Mouse (Mus musculus): ENCODE measurements around the gene Sema6d. TPM values are rescaled to one million over a fixed set of nuclear protein-coding genes. Genes with fewer than 3 reads are reported as not detected.

The Sema6d gene
- polyA plus RNA-seq, 2 experiments = 2.2 to 3.2 TPM

DNA sequence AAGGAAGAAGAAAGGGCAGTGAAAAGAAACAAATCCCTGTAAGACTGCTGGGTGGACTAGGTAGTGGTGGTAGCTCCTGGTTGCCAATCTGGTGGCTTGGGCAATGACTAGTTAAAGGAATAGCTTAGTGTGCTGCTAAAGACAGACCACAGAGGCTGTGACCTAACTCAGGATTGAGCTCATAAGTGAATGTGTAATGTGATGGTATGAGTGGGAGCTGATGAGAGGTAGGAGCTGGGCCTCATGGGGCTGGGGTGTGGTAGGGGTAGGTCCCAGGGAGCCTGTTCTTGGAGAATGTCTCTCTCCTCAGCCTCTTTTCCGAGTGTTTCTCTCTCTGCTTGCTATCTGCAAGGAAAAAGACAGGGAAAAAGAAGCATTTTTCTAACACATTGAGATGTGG is 409.9 kb downstream of the Sema6d start:
- TF ChIP-seq CTCF (IDR thresholded peaks at IDR 0.05; ENCODE audit: low read depth) (no peak), EP300 (IDR thresholded peaks at IDR 0.05; ENCODE audit: low read depth) (no peak)
- H3K27ac ChIP-seq = no peak overlapping the region
- 25% methylated on average over 1 of the region's 1 CpGs for WGBS (ENCODE audit: insufficient replicate concordance)
- H3K27me3 ChIP-seq (ENCODE audit: control insufficient read depth, insufficient read depth, low read length) = no peaks in the 10 kb centered on the region
- no peak overlapping the region for H3K9ac ChIP-seq (replicated peaks)
- H3K4me2 ChIP-seq (ENCODE audit: low read depth) = no peak overlapping the region
- no peak for DNase-seq (ENCODE audit: low read depth in 3 of 3, low spot score in 3 of 3)
- no peaks in the 10 kb centered on the region for H3K4me1 ChIP-seq (replicated peaks; ENCODE audit: control insufficient read depth in 2 of 2, insufficient read depth in 2 of 2, low read length in 1 of 2)
- no peak for ATAC-seq (ENCODE audit: insufficient read depth)
- H3K4me3 ChIP-seq (ENCODE audit: insufficient read depth in 1 of 2, low read depth in 2 of 2, low read length in 2 of 2) = no peak overlapping the region
- no peaks in the 10 kb centered on the region for H3K36me3 ChIP-seq (replicated peaks; ENCODE audit: control insufficient read depth, insufficient read depth, low read depth)
- H3K9me3 ChIP-seq (ENCODE audit: control insufficient read depth, low read length) = no peaks in the 10 kb centered on the region

DNA sequence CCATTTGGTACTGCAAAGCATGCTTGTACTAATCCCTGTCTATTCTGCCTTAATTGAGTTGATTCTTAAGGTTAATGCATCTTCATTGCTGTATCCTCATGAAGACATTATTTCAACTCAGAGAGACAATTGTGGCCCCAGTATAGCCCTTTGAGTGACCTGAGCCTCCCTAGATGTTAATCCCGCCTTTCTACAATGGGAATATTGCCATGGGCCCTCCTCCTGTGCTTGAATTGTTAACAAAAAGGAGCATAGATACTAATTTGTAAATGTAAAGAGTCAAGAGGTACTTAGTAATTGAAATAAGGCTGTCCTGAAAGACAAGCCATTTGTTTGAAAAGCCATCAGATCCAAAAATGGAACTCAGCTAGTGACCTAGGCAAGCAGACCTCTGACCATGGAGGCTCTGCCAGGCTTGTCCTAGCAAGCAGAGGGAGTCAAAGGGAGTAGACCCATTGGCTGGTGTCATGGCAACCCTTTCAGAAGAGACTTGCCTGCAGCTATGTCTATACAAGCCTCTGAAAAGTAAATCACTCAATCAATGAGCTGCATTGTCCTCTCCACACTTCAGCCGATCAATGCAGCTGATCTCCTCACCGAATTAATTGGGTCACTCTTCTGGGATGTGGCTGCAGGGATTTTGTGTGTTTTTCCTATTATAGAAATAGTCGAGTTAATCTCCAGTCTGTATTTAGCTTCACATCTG is 416.2 kb downstream of the Sema6d start:
- DNase-seq (ENCODE audit: low read depth in 3 of 3, low spot score in 3 of 3) (no peak), ATAC-seq (ENCODE audit: insufficient read depth) (no peak)
- WGBS (ENCODE audit: insufficient replicate concordance) = 43% methylated on average over 4 of the region's 4 CpGs

GRCm38 (mm10) chr2:124507804-124508203 is 418.0 kb downstream of the Sema6d start:
- H3K4me3 ChIP-seq (ENCODE audit: insufficient read depth in 1 of 2, low read depth in 2 of 2, low read length in 2 of 2) = no peak overlapping the region
- 55% methylated on average over 4 of the region's 4 CpGs for WGBS (ENCODE audit: insufficient replicate concordance)
- H3K27ac ChIP-seq = no peak overlapping the region
- no peaks in the 10 kb centered on the region for H3K9me3 ChIP-seq (ENCODE audit: control insufficient read depth, low read length)
- H3K4me1 ChIP-seq (replicated peaks; ENCODE audit: control insufficient read depth in 2 of 2, insufficient read depth in 2 of 2, low read length in 1 of 2) = no peaks in the 10 kb centered on the region
- ATAC-seq (ENCODE audit: insufficient read depth) = no peak
- no peak for TF ChIP-seq CTCF (IDR thresholded peaks at IDR 0.05; ENCODE audit: low read depth)
- no peak for TF ChIP-seq EP300 (IDR thresholded peaks at IDR 0.05; ENCODE audit: low read depth)
- DNase-seq (ENCODE audit: low read depth in 3 of 3, low spot score in 3 of 3) = no peak
- H3K27me3 ChIP-seq (ENCODE audit: control insufficient read depth, insufficient read depth, low read length) = no peaks in the 10 kb centered on the region
- H3K9ac ChIP-seq (replicated peaks) = no peak overlapping the region
- no peak overlapping the region for H3K4me2 ChIP-seq (ENCODE audit: low read depth)
- no peaks in the 10 kb centered on the region for H3K36me3 ChIP-seq (replicated peaks; ENCODE audit: control insufficient read depth, insufficient read depth, low read depth)

More for the DNA sequence above, 416.2 kb downstream of the Sema6d start:
- H3K4me2 ChIP-seq (ENCODE audit: low read depth) = no peak overlapping the region
- H3K9ac ChIP-seq (replicated peaks) = no peak overlapping the region
- no peaks in the 10 kb centered on the region for H3K9me3 ChIP-seq (ENCODE audit: control insufficient read depth, low read length)
- H3K27ac ChIP-seq = no peak overlapping the region
- TF ChIP-seq EP300 (IDR thresholded peaks at IDR 0.05; ENCODE audit: low read depth) = no peak
- TF ChIP-seq CTCF (IDR thresholded peaks at IDR 0.05; ENCODE audit: low read depth) = no peak
- no peaks in the 10 kb centered on the region for H3K36me3 ChIP-seq (replicated peaks; ENCODE audit: control insufficient read depth, insufficient read depth, low read depth)
- no peak overlapping the region for H3K4me3 ChIP-seq (ENCODE audit: insufficient read depth in 1 of 2, low read depth in 2 of 2, low read length in 2 of 2)
- H3K27me3 ChIP-seq (ENCODE audit: control insufficient read depth, insufficient read depth, low read length) = no peaks in the 10 kb centered on the region
- no peaks in the 10 kb centered on the region for H3K4me1 ChIP-seq (replicated peaks; ENCODE audit: control insufficient read depth in 2 of 2, insufficient read depth in 2 of 2, low read length in 1 of 2)

DNA sequence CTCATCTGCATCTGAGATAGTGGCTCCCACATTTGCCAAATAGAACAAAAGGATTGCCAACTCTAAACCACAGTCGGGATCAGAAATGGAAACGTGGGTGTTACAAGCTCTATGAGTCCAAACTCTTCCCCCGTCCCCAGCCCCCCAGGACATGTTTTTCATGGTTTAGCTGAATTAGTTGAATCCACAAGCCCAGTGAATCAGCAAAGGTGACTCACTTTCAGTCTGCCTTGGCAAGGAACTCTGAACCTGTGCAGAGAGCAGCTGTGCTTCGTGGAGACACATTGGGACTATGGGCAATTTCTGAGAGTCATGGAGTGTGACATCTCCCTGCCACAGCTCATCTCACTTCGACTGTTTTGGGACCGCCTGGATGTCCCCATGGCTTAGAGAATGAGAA is 419.7 kb downstream of the Sema6d start:
- DNase-seq (ENCODE audit: low read depth in 3 of 3, low spot score in 3 of 3) (no peak), ATAC-seq (ENCODE audit: insufficient read depth) (no peak)
- 59% methylated on average over 6 of the region's 6 CpGs for WGBS (ENCODE audit: insufficient replicate concordance)
- H3K9me3 ChIP-seq (ENCODE audit: control insufficient read depth, low read length) = no peaks in the 10 kb centered on the region
- H3K27me3 ChIP-seq (ENCODE audit: control insufficient read depth, insufficient read depth, low read length) = no peaks in the 10 kb centered on the region
- no peaks in the 10 kb centered on the region for H3K36me3 ChIP-seq (replicated peaks; ENCODE audit: control insufficient read depth, insufficient read depth, low read depth)
- H3K4me2 ChIP-seq (ENCODE audit: low read depth) = no peak overlapping the region
- H3K9ac ChIP-seq (replicated peaks) = no peak overlapping the region
- H3K4me1 ChIP-seq (replicated peaks; ENCODE audit: control insufficient read depth in 2 of 2, insufficient read depth in 2 of 2, low read length in 1 of 2) = no peaks in the 10 kb centered on the region
- TF ChIP-seq CTCF (IDR thresholded peaks at IDR 0.05; ENCODE audit: low read depth) = no peak
- TF ChIP-seq EP300 (IDR thresholded peaks at IDR 0.05; ENCODE audit: low read depth) = no peak
- H3K4me3 ChIP-seq (ENCODE audit: insufficient read depth in 1 of 2, low read depth in 2 of 2, low read length in 2 of 2) = no peak overlapping the region
- no peak overlapping the region for H3K27ac ChIP-seq

- Histone ChIP-seq H3K36me3 (replicated peaks; ENCODE audit: control insufficient read depth, insufficient read depth, low read depth) (no peaks in the 10 kb centered on the region), H3K27ac (no peak overlapping the region), H3K9ac (replicated peaks) (no peak overlapping the region), H3K4me2 (ENCODE audit: low read depth) (no peak overlapping the region), H3K9me3 (ENCODE audit: control insufficient read depth, low read length) (no peaks in the 10 kb centered on the region), H3K4me3 (ENCODE audit: insufficient read depth in 1 of 2, low read depth in 2 of 2, low read length in 2 of 2) (no peak overlapping the region), H3K4me1 (replicated peaks; ENCODE audit: control insufficient read depth in 2 of 2, insufficient read depth in 2 of 2, low read length in 1 of 2) (no peaks in the 10 kb centered on the region), H3K27me3 (ENCODE audit: control insufficient read depth, insufficient read depth, low read length) (no peaks in the 10 kb centered on the region)
- WGBS (ENCODE audit: insufficient replicate concordance) = 57% methylated on average over 10 of the region's 10 CpGs
- DNase-seq (ENCODE audit: low read depth in 3 of 3, low spot score in 3 of 3) (no peak), ATAC-seq (ENCODE audit: insufficient read depth) (no peak)
- TF ChIP-seq EP300 (IDR thresholded peaks at IDR 0.05; ENCODE audit: low read depth) = no peak
- no peak for TF ChIP-seq CTCF (IDR thresholded peaks at IDR 0.05; ENCODE audit: low read depth)
These were observed 422.1 kb downstream of the Sema6d start for GRCm38 (mm10) chr2:124511826-124512225.
